Mouse (Mus musculus) limb, embryonic 11.5 days (tissue): ENCODE measurements around the gene Dapk3. TPM values are rescaled to one million over a fixed set of nuclear protein-coding genes. Genes with fewer than 3 reads are reported as not detected.

Experiments used
- ATAC-seq: fragments of 200-750 bp; cut with Nextera tagmentation; 2 replicates; pipeline ENCODE4 v1.8.0; 2017; ENCODE audit warnings: low read depth; ENCODE audit not compliant: insufficient number of reproducible peaks, low FRiP score, low TSS enrichment
- DNase-seq: peaks from one replicate; pipeline ENCODE4 v3.0.0-alpha.2; 2015; ENCODE audit warnings: low spot score
- H3K27ac ChIP-seq: fragments of 300-500 bp; sonication (generic); replicated peaks from 2 replicates; pipeline ENCODE4 v1.5.1; 2014; ENCODE audit warnings: low read depth, mild to moderate bottlenecking, low read length
- H3K27me3 ChIP-seq: fragments of 300-500 bp; sonication (generic); 2 replicates; pipeline ENCODE4 v1.6.1; 2014; ENCODE audit warnings: mild to moderate bottlenecking, low read length, mixed read lengths; ENCODE audit not compliant: control insufficient read depth, insufficient read depth
- H3K36me3 ChIP-seq: fragments of 300-500 bp; sonication (generic); 2 replicates; pipeline ENCODE4 v1.6.1; 2014; ENCODE audit warnings: mild to moderate bottlenecking, low read length, moderate library complexity, mixed read lengths; ENCODE audit not compliant: control insufficient read depth, insufficient read depth
- H3K4me1 ChIP-seq: fragments of 300-500 bp; sonication (generic); 2 replicates; pipeline ENCODE4 v1.6.1; 2014; ENCODE audit warnings: low read length, mixed read lengths; ENCODE audit not compliant: control insufficient read depth, insufficient read depth
- H3K4me2 ChIP-seq: fragments of 300-500 bp; sonication (generic); 2 replicates; pipeline ENCODE4 v1.6.1; 2014; ENCODE audit warnings: low read depth, mild to moderate bottlenecking, moderate library complexity; ENCODE audit not compliant: severe bottlenecking
- H3K4me3 ChIP-seq: fragments of 300-500 bp; sonication (generic); 2 replicates; pipeline ENCODE4 v1.5.1; 2014; ENCODE audit warnings: low read depth, low read length
- H3K9ac ChIP-seq: fragments of 300-500 bp; sonication (generic); 2 replicates; pipeline ENCODE4 v1.6.1; 2014; ENCODE audit warnings: mild to moderate bottlenecking, low read length
- H3K9me3 ChIP-seq: fragments of 300-500 bp; sonication (generic); 2 replicates; pipeline ENCODE4 v1.6.1; 2016; ENCODE audit warnings: low read length; ENCODE audit not compliant: control insufficient read depth
- WGBS: fragments of 180-500 bp; shearing (Covaris S2); extraction: QIAGEN DNeasy Blood & Tissue Kit; methylation state at CpG from one replicate; pipeline ENCODE4 v1.1.7; 2014; 5-methylcytosine and 5-hydroxymethylcytosine counted together
- polyA plus RNA-seq: library from polyadenylated mRNA; unstranded; fragments of >200 nt; fragmentation: Nextera tagmentation; extraction: Ambion mirVana; gene quantifications from 2 replicates; pipeline ENCODE4 v1.2.1, GENCODE M21; 2014

The Dapk3 gene
- 43.3 and 49.1 TPM in 2 replicates for polyA plus RNA-seq

DNA sequence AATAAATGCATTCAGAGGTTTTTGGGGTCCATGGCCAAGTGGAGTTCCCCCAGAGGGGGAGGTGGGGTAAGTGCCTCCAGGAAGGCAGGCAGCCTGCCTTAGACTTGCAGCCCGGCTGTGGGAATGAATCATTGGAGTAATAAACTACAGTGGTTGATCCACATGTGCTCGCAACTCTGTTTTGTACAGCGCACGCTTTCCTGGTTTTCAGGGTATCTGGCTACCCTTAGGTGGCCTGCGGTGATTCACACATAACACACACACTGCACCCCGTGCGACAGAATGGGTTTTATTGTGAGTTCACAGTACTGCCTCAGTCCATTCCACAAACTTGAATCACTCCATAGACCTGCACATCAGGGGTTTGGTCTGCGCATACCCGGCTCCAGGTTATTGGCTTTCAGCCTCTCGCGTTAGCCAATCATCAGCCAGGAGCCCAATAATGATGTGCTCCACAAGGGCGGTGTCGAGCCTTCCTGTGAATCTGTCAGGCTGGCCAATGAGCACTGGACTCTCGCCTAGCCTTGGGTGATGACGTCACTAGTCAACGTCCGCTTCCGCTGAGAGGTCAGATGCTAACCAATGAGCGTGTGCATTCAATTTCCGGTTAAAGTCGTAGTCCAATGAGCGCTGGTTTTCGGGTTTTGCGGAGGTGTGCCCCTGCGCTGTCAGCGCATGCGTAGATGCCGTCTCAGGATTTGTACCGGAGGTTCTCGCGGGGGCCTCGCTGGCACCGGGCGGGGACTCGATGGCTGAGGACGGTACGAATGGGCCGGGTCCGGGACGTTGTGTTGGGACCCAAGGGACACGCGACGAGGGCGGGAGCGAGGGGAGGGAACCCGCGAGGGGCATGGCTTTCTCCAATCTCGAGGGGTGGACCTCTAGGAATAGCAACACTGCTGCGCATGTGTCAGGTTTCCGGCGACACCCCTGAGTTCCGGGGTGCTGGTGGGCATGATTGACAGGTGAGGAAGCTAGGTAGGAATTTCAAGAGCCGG, at the start of gene Dapk3:
TSS of gene Dapk3 (plus strand) at position 670 of the 998 bp plus-strand sequence.
- Histone ChIP-seq H3K4me1 (peaks cover 20% of the 10 kb centered on the region), H3K27me3 (no peaks in the 10 kb centered on the region), H3K9ac (peak within 1 kb of the TSS; percentile 49), H3K4me3 (peak within 1 kb of the TSS; percentile 44), H3K9me3 (no peaks in the 10 kb centered on the region), H3K36me3 (peaks cover 49% of the 10 kb centered on the region), H3K4me2 (peak within 1 kb of the TSS; percentile 59), H3K27ac (peak within 1 kb of the TSS; percentile 26; the same call in 1 of the 2 replicates)
- 4% methylated on average over 53 of the region's 53 CpGs for WGBS
- DNase-seq (peak; percentile 99), ATAC-seq (peak; percentile 94)

DNA sequence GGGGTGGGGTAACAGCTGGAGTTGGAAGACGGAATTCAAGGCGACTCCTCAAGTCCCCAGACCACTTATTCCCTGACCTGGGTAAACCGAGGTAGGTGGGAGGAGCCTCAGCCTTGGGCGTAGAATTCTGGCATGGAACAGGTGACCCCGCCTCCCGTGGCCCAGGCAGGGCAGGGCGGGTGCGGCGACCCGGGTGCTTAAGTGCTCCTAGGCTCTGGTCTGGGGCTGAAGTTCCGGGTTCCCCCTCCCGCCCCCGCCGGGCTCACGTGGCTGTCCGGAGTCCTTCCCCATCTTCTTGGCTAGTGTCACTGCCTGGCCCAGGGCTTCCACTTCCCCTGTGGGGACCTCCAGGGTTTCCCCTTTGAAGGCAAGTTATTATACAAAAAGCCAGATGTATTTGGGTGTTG, 48.6 kb upstream of the Dapk3 start:
- H3K4me2 ChIP-seq: peak overlapping the region; percentile 8; the same call in 1 of the 2 replicates
- WGBS: 2% methylated on average over 16 of the region's 16 CpGs
- DNase-seq (peak; percentile 43), ATAC-seq (no peak)
- no peak overlapping the region for H3K4me3 ChIP-seq
- H3K36me3 ChIP-seq: no peaks in the 10 kb centered on the region
- peaks cover 19% of the 10 kb centered on the region for H3K27me3 ChIP-seq
- no peak overlapping the region for H3K9ac ChIP-seq
- H3K4me1 ChIP-seq: peaks cover 14% of the 10 kb centered on the region
- H3K9me3 ChIP-seq: no peaks in the 10 kb centered on the region
- H3K27ac ChIP-seq: no peak overlapping the region

DNA sequence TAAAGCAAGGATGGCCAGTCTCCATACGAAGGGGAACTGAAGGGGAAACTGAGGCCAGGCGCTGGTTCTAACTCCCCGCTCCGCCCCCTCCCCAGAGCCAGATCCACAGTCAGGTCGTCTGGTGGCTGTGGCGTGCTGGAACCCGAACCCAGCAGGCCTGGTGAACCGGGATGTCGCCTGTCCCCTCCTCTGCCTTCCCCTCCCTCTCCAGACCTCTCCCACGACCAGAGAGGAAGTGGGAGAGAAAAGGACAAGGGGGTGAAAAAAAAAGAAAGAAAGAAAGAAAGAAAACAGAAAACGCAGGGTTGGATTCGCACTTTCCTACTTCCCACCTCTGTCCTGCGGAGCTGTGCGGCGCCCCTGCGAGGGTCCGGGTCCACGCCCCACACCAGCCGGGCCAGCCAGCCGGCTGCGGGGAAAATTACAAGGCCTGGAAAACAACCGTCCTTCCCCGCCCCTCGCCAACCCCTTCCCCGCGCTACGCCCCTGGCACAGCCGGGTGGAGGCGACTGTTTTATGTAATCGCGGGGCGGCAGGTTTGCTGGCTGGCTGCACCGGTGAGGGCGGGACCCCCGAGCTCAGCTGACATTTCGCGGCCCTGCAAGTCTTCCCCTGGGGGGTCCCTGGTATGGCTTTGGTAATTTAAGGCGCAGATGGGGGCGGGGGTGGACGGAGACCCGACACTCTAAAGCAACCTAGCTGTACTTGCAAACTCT, 47.7 kb upstream of the Dapk3 start, which contains the start of gene Zbtb7a:
TSS of gene Zbtb7a (plus strand) at position 255 of the 716 bp plus-strand sequence.
- DNase-seq (peak; percentile 70), ATAC-seq (no peak)
- peaks cover 19% of the 10 kb centered on the region for H3K27me3 ChIP-seq
- H3K4me2 ChIP-seq: peak within 1 kb of the TSS; percentile 99
- H3K4me3 ChIP-seq: peak within 1 kb of the TSS; percentile 82
- H3K9ac ChIP-seq: peak within 1 kb of the TSS; percentile 94
- H3K27ac ChIP-seq: peak within 1 kb of the TSS; percentile 94
- H3K36me3 ChIP-seq: no peaks in the 10 kb centered on the region
- peaks cover 14% of the 10 kb centered on the region for H3K4me1 ChIP-seq
- WGBS: 3% methylated on average over 41 of the region's 41 CpGs
- H3K9me3 ChIP-seq: no peaks in the 10 kb centered on the region

DNA sequence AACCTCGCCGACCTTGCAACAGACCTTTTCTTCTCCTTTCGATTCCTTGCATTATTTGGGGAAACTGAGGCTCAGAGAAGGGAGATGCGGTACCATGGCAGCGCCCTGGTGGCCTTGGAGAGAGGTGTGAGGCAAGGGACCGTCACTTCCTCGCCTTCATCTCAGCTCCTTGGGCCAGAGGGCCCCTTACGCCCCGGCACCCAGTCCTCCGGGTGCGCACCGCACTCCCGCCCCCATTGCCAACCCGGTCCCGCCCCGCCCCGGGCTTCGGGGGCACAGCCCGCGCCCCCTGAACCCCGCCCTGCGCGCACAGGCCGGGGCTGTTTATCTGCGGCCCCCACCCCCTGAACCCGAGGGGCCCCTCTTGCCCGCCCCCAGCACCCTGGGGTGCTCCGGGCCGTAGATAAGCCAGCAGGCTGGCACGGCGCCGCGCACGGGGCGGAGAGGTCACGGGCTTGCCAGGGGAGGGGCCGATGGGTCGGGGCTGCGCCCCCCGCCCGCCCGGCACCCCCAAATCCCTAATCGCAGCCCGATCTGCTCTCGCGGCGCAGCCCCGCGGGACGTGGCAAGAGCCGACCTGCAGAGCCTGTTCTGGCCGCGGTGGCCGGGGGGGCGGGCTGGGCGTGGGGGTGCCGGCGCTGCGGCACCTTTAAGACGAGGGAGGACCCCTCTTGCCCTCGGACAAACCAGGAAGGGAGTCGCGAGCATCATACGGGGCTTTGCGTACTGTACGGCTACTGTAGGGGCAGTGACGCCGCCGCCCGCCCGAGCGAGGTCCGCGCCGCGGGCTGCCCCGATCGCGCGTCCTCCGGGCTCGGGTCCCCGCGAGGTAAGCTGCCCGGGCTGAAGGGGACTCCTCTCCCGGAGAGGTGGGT, 46.7 kb upstream of the Dapk3 start:
- peak; percentile 78 for DNase-seq
- Histone ChIP-seq H3K27ac (peak overlapping the region; percentile 94), H3K4me1 (peaks cover 24% of the 10 kb centered on the region), H3K4me2 (peak overlapping the region; percentile 99), H3K9ac (peak overlapping the region; percentile 94), H3K4me3 (peak overlapping the region; percentile 82), H3K36me3 (no peaks in the 10 kb centered on the region), H3K27me3 (peaks cover 19% of the 10 kb centered on the region), H3K9me3 (no peaks in the 10 kb centered on the region)
- ATAC-seq: peak; percentile 5; the same call in 1 of the 2 replicates
- under 1% methylated on average over 71 of the region's 86 CpGs for WGBS

DNA sequence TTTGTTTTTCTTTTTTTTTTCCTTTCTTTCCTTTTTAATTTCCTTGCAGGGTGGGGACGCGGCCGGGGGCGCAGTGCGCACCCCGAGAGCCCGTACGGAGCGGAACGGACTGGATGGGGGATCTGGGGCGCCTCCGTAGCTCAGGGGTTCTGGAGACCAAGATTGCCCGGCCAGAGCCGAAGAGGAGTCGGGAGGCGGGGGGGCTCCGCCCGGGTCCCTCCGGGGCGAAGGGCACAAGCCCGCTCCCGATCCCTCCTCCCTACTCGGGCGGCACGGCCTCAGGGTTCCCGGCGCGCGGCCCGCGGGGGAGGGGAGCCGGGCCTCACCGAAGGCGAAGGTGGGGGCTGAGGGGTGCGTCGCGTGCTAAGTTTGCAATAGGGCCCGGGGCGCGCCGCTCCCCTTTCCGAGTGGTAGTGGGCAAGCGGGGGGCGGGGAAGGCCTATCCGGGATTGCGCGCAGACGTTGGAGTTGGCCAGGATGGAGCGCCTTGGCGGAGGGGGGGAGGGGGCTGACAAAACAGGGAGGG, 46.0 kb upstream of the Dapk3 start:
- H3K4me2 ChIP-seq: peak overlapping the region; percentile 99
- H3K36me3 ChIP-seq: no peaks in the 10 kb centered on the region
- H3K4me1 ChIP-seq: peaks cover 27% of the 10 kb centered on the region
- under 1% methylated on average over 48 of the region's 50 CpGs for WGBS
- H3K9me3 ChIP-seq: no peaks in the 10 kb centered on the region
- peak overlapping the region; percentile 94 for H3K9ac ChIP-seq
- peak overlapping the region; percentile 82 for H3K4me3 ChIP-seq
- peak; percentile 87 for DNase-seq
- peak overlapping the region; percentile 94 for H3K27ac ChIP-seq
- ATAC-seq: peak; percentile 69
- H3K27me3 ChIP-seq: peaks cover 19% of the 10 kb centered on the region

DNA sequence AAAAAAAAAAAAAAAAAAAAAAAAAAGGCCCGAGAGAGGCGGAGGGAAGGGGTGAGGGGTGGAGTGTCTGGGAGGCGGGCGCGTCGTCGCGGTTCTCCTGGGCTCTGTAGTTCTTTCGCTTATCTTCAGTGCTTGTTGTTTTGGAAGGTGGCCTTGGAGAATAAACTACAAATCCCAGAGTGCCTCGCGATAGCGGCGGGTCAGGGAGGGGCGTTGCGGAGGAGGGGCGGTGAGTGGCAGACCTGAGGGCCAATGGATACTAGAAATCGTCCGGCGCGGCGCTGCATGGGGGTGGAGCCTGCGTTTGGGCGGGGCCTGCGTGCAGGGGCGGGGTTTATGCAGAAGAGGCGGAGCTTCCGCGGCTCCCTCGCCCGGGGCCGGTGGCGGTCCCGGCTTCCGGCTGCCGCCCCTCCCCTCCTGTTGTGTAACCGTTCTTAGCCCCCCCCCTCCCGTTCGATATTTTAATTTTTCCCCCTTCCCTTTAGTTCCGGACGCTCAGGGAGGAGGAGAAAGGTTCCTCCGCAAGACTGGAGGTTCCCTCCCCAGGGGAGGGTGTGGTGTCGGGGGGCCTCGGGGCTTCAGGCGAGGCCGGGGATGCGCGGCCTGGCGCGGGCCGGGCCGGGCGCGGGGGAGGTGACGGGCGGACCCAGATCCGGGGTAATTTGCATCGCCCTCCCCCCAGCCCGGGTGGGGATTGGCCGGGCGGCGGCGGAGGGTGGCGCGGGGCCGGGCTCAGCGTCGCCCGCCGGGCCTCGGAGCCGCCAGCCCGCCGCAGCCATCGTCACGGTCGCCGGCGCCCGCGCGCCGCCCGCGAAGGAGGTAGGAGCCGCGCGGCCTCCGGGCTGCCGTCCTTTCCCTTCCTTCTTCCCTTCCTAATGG, 45.3 kb upstream of the Dapk3 start:
- under 1% methylated on average over 72 of the region's 89 CpGs for WGBS
- Histone ChIP-seq H3K4me2 (peak overlapping the region; percentile 99), H3K4me3 (peak overlapping the region; percentile 82), H3K9ac (peak overlapping the region; percentile 82), H3K9me3 (no peaks in the 10 kb centered on the region), H3K36me3 (no peaks in the 10 kb centered on the region), H3K27ac (peak overlapping the region; percentile 84), H3K27me3 (peaks cover 19% of the 10 kb centered on the region), H3K4me1 (peaks cover 28% of the 10 kb centered on the region)
- peak; percentile 90 for ATAC-seq
- peak; percentile 100 for DNase-seq
